Mouse (Mus musculus) MEL (cell line): ENCODE results near the gene Heatr6. TPM values are rescaled to one million over a fixed set of nuclear protein-coding genes. Genes with fewer than 3 reads are reported as not detected.

Experiments used
- DNase-seq: peaks from one replicate; pipeline ENCODE4 v3.0.0; 2011; ENCODE audit warnings: low read depth, low spot score
- H3K27ac ChIP-seq: 2 replicates; pipeline ENCODE4 v1.5.1; 2012; ENCODE audit warnings: low read depth, mild to moderate bottlenecking, control low read depth, low read length, moderate library complexity; ENCODE audit not compliant: control insufficient read depth
- H3K27me3 ChIP-seq, 2 experiments: fragments of 150-350 bp in 1 of 2; sonication (generic) in 1 of 2; 2 replicates each; pipeline ENCODE4 v1.6.1; 2012; ENCODE audit warnings: low read length in 2 of 2, mild to moderate bottlenecking in 2 of 2, improper control_type of control experiment in 1 of 2, moderate library complexity in 1 of 2; ENCODE audit not compliant: insufficient read depth in 2 of 2, control insufficient read depth in 1 of 2
- H3K36me3 ChIP-seq, 2 experiments: 2 replicates each; pipeline ENCODE4 v1.6.1; 2012 to 2014; ENCODE audit warnings: low read length in 2 of 2, improper control_type of control experiment in 1 of 2, inconsistent platforms in 1 of 2, mild to moderate bottlenecking in 1 of 2; ENCODE audit not compliant: insufficient read depth in 2 of 2, control insufficient read depth in 1 of 2
- H3K4me1 ChIP-seq, 2 experiments: fragments of 150-350 bp in 1 of 2; sonication (generic) in 1 of 2; 2 replicates each; pipeline ENCODE4 v1.6.1; 2012; ENCODE audit warnings: low read length in 2 of 2, improper control_type of control experiment in 1 of 2, mild to moderate bottlenecking in 1 of 2; ENCODE audit not compliant: insufficient read depth in 2 of 2, control insufficient read depth in 1 of 2
- H3K4me3 ChIP-seq, 2 experiments: fragments of 150-350 bp in 1 of 2; sonication (generic) in 1 of 2; 2 replicates each; pipeline ENCODE4 v1.5.1; 2012; ENCODE audit warnings: low read depth in 2 of 2, low read length in 2 of 2, mild to moderate bottlenecking in 2 of 2, moderate library complexity in 2 of 2, control low read depth in 1 of 2, improper control_type of control experiment in 1 of 2; ENCODE audit not compliant: control insufficient read depth in 1 of 2, insufficient read depth in 1 of 2
- H3K79me2 ChIP-seq: 2 replicates; pipeline ENCODE4 v1.6.1; 2012; ENCODE audit warnings: mild to moderate bottlenecking, low read length, moderate library complexity; ENCODE audit not compliant: control insufficient read depth, poor library complexity, insufficient read depth
- H3K9ac ChIP-seq: 2 replicates; pipeline ENCODE4 v1.6.1; 2012; ENCODE audit warnings: low read depth, mild to moderate bottlenecking, control low read depth, low read length, moderate library complexity; ENCODE audit not compliant: control insufficient read depth, poor library complexity, severe bottlenecking
- H3K9me3 ChIP-seq: fragments of 150-350 bp; sonication (generic); replicated peaks from 2 replicates; pipeline ENCODE4 v1.6.1; 2012; ENCODE audit warnings: mild to moderate bottlenecking, low read length, improper control_type of control experiment, moderate library complexity; ENCODE audit not compliant: insufficient read depth
- BHLHE40 ChIP-seq: IDR thresholded peaks from 2 replicates; pipeline ENCODE4 v1.6.1; 2012; ENCODE audit warnings: low read depth, mild to moderate bottlenecking, inconsistent platforms, low read length, improper control_type of control experiment, borderline replicate concordance
- CTCF ChIP-seq, 3 experiments: IDR thresholded peaks in 2 of 3; conservative IDR thresholded peaks in 1 of 3; 2 replicates each; pipeline ENCODE4 v1.5.1; 2011 to 2012; ENCODE audit warnings: low read length in 3 of 3, low read depth in 2 of 3, mild to moderate bottlenecking in 2 of 3, improper control_type of control experiment in 1 of 3, inconsistent platforms in 1 of 3, mixed read lengths in 1 of 3, moderate library complexity in 1 of 3; ENCODE audit not compliant: control insufficient read depth in 1 of 3, insufficient read depth in 1 of 3, poor library complexity in 1 of 3, severe bottlenecking in 1 of 3
- E2F4 ChIP-seq: IDR thresholded peaks from 2 replicates; pipeline ENCODE4 v1.6.1; 2011; ENCODE audit warnings: low read depth, low read length, improper control_type of control experiment, borderline replicate concordance
- ETS1 ChIP-seq: IDR thresholded peaks from 2 replicates; pipeline ENCODE4 v1.6.1; 2012; ENCODE audit warnings: low read depth, mild to moderate bottlenecking, inconsistent platforms, low read length, improper control_type of control experiment, moderate library complexity
- KAT2A ChIP-seq: conservative IDR thresholded peaks from 2 replicates; pipeline ENCODE4 v1.6.1; 2012; ENCODE audit warnings: low read depth, low read length, improper control_type of control experiment, inconsistent platforms
- MAFK ChIP-seq: IDR thresholded peaks from 2 replicates; pipeline ENCODE4 v1.6.1; 2011; ENCODE audit warnings: low read depth, mild to moderate bottlenecking, low read length, improper control_type of control experiment, borderline replicate concordance
- MEF2A ChIP-seq: IDR thresholded peaks from 2 replicates; pipeline ENCODE4 v1.6.1; 2014; ENCODE audit warnings: low read depth, mild to moderate bottlenecking, inconsistent platforms, low read length, improper control_type of control experiment; ENCODE audit not compliant: poor library complexity, insufficient replicate concordance, severe bottlenecking; ENCODE audit errors: extremely low read depth
- MXI1 ChIP-seq: IDR thresholded peaks from 2 replicates; pipeline ENCODE4 v1.6.1; 2011; ENCODE audit warnings: mild to moderate bottlenecking, low read depth, low read length, improper control_type of control experiment
- MYC ChIP-seq: IDR thresholded peaks from 2 replicates; pipeline ENCODE4 v1.6.1; 2011; ENCODE audit warnings: low read depth, mild to moderate bottlenecking, low read length, improper control_type of control experiment, moderate library complexity
- NRF1 ChIP-seq: IDR thresholded peaks from 2 replicates; pipeline ENCODE4 v1.6.1; 2014; ENCODE audit warnings: low read depth, mild to moderate bottlenecking, inconsistent platforms, low read length, improper control_type of control experiment, moderate library complexity; ENCODE audit not compliant: poor library complexity, insufficient read depth, severe bottlenecking
- POLR2A ChIP-seq, 2 experiments: IDR thresholded peaks; 2 replicates each; pipeline ENCODE4 v1.6.1; 2011 to 2012; ENCODE audit warnings: low read length in 2 of 2, mild to moderate bottlenecking in 2 of 2, control low read depth in 1 of 2, improper control_type of control experiment in 1 of 2, low read depth in 1 of 2, moderate library complexity in 1 of 2; ENCODE audit not compliant: control insufficient read depth in 1 of 2, insufficient read depth in 1 of 2, poor library complexity in 1 of 2
- POLR2AphosphoS2 ChIP-seq: IDR thresholded peaks from 2 replicates; pipeline ENCODE4 v1.6.1; 2011; ENCODE audit warnings: low read length, improper control_type of control experiment
- RAD21 ChIP-seq: IDR thresholded peaks from 2 replicates; pipeline ENCODE4 v1.6.1; 2011; ENCODE audit warnings: mild to moderate bottlenecking, low read depth, low read length, improper control_type of control experiment
- RCOR1 ChIP-seq: IDR thresholded peaks from 2 replicates; pipeline ENCODE4 v1.6.1; 2012; ENCODE audit warnings: low read depth, mild to moderate bottlenecking, inconsistent platforms, low read length, improper control_type of control experiment
- SMC3 ChIP-seq: IDR thresholded peaks from 2 replicates; pipeline ENCODE4 v1.6.1; 2011; ENCODE audit warnings: low read depth, low read length, improper control_type of control experiment
- USF1 ChIP-seq: IDR thresholded peaks from 2 replicates; pipeline ENCODE4 v1.6.1; 2014; ENCODE audit warnings: low read depth, mild to moderate bottlenecking, inconsistent platforms, low read length, improper control_type of control experiment, moderate library complexity
- USF2 ChIP-seq, 2 experiments: IDR thresholded peaks; 2 replicates each; pipeline ENCODE4 v1.6.1; 2011 to 2012; ENCODE audit warnings: improper control_type of control experiment in 2 of 2, low read length in 2 of 2, borderline replicate concordance in 1 of 2, inconsistent platforms in 1 of 2, low read depth in 1 of 2, mild to moderate bottlenecking in 1 of 2; ENCODE audit not compliant: insufficient read depth in 1 of 2
- ZC3H11A ChIP-seq: IDR thresholded peaks from 2 replicates; pipeline ENCODE4 v1.6.1; 2012; ENCODE audit warnings: low read depth, mild to moderate bottlenecking, inconsistent platforms, low read length, improper control_type of control experiment
- ZKSCAN1 ChIP-seq: IDR thresholded peaks from 2 replicates; pipeline ENCODE4 v1.6.1; 2012; ENCODE audit warnings: low read depth, mild to moderate bottlenecking, inconsistent platforms, low read length, improper control_type of control experiment, moderate library complexity
- ZMIZ1 ChIP-seq: IDR thresholded peaks from 2 replicates; pipeline ENCODE4 v1.6.1; 2012; ENCODE audit warnings: low read depth, mild to moderate bottlenecking, inconsistent platforms, low read length, improper control_type of control experiment, moderate library complexity
- polyA plus RNA-seq, 2 experiments: library from polyadenylated mRNA; stranded (reverse) in 1 of 2; unstranded in 1 of 2; fragments of >175 nt in 1 of 2; fragments of >200 nt in 1 of 2; gene quantifications; 2 replicates each; pipeline versions ENCODE4 v1.2.1 to v1.2.4; 2012; ENCODE audit warnings: low replicate concordance in 2 of 2, low read depth in 1 of 2; ENCODE audit not compliant: insufficient read length in 2 of 2, insufficient read depth in 1 of 2, missing spikeins in 1 of 2
- total RNA-seq: library from RNA; depleted of rRNA; stranded (reverse); fragments of 300-350 nt; gene quantifications from 2 replicates; pipeline ENCODE4 v1.2.3, GENCODE M21; 2012

The Heatr6 gene
- total and polyA plus RNA-seq, 3 experiments = 17.3 to 21.2 TPM; not detected in 1

GRCm38 (mm10) chr11:83741841-83742240, 11.7 kb upstream of the Heatr6 start:
- no peak overlapping the region for H3K4me3 ChIP-seq
- no peak overlapping the region for H3K27ac ChIP-seq
- DNase-seq = no peak
- H3K36me3 ChIP-seq = no peaks in the 10 kb centered on the region
- no peak overlapping the region for H3K9ac ChIP-seq
- H3K79me2 ChIP-seq = no peaks in the 10 kb centered on the region
- no peaks in the 10 kb centered on the region for H3K9me3 ChIP-seq
- H3K27me3 ChIP-seq = peaks cover 27 to 38% of the 10 kb centered on the region in 2 experiments
- TF ChIP-seq USF1 = no peak
- no peak for TF ChIP-seq E2F4
- TF ChIP-seq NRF1 = no peak
- no peak for TF ChIP-seq USF2 (IDR thresholded peaks at IDR 0.05; ENCODE audit: borderline replicate concordance in 1 of 2, insufficient read depth in 1 of 2, low read depth in 1 of 2, low read length in 2 of 2)
- TF ChIP-seq MAFK = no peak
- no peak for TF ChIP-seq RAD21
- no peak for TF ChIP-seq CTCF (IDR thresholded peaks at IDR 0.05 in 2 of 3, conservative IDR thresholded peaks at IDR 0.05 in 1 of 3; ENCODE audit: control insufficient read depth in 1 of 3, insufficient read depth in 1 of 3, low read depth in 2 of 3, low read length in 3 of 3, poor library complexity in 1 of 3, severe bottlenecking in 1 of 3)
- TF ChIP-seq POLR2A (IDR thresholded peaks at IDR 0.05; ENCODE audit: control insufficient read depth in 1 of 2, insufficient read depth in 1 of 2, low read depth in 1 of 2, low read length in 2 of 2, poor library complexity in 1 of 2) = no peak
- TF ChIP-seq RCOR1 = no peak
- TF ChIP-seq MEF2A = no peak
- H3K4me1 ChIP-seq = no peaks in the 10 kb centered on the region

- no peaks in the 10 kb centered on the region for H3K36me3 ChIP-seq
- H3K9ac ChIP-seq = no peak overlapping the region
- no peak for DNase-seq
- H3K4me1 ChIP-seq = no peaks in the 10 kb centered on the region
- no peaks in the 10 kb centered on the region for H3K79me2 ChIP-seq
- H3K27ac ChIP-seq = no peak overlapping the region
- H3K27me3 ChIP-seq = peaks cover 31 to 47% of the 10 kb centered on the region in 2 experiments
- H3K4me3 ChIP-seq = no peak overlapping the region
- no peaks in the 10 kb centered on the region for H3K9me3 ChIP-seq
- TF ChIP-seq KAT2A = no peak
- TF ChIP-seq ZKSCAN1 = no peak
- no peak for TF ChIP-seq POLR2AphosphoS2
- no peak for TF ChIP-seq ZMIZ1
- TF ChIP-seq SMC3 = no peak
- no peak for TF ChIP-seq CTCF (IDR thresholded peaks at IDR 0.05 in 2 of 3, conservative IDR thresholded peaks at IDR 0.05 in 1 of 3; ENCODE audit: control insufficient read depth in 1 of 3, insufficient read depth in 1 of 3, low read depth in 2 of 3, low read length in 3 of 3, poor library complexity in 1 of 3, severe bottlenecking in 1 of 3)
- TF ChIP-seq RCOR1 = no peak
- no peak for TF ChIP-seq USF1
- TF ChIP-seq MXI1 = no peak
- no peak for TF ChIP-seq BHLHE40
- TF ChIP-seq POLR2A (IDR thresholded peaks at IDR 0.05; ENCODE audit: control insufficient read depth in 1 of 2, insufficient read depth in 1 of 2, low read depth in 1 of 2, low read length in 2 of 2, poor library complexity in 1 of 2) = no peak
- no peak for TF ChIP-seq NRF1
- no peak for TF ChIP-seq ETS1
- TF ChIP-seq MYC = no peak
- TF ChIP-seq ZC3H11A = no peak
Observed at GRCm38 (mm10) chr11:83742731-83743355, 10.7 kb upstream of the Heatr6 start.
